8 mouse cellular contexts compared by ENCODE assay signal in the genomic region with DNA sequence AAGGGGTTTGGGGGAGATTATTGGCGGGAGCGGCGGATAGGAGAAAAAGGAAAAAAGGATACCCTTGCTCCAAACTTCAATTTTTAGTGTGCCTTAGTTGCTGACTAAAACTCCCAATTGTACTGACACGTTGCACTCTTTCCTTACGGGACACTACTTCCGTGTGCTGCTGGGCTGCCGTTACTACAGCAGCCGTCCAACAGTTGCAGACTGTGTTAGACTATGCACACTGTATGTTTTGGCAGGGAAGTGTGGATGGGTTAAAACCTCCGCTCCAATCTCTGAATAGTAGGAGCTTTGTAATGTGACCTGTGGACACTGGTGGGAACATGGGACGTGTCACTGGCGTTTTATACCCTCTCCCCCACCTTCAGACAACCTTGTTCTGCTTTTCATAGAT. TPM values are rescaled to one million over a fixed set of nuclear protein-coding genes. Genes with fewer than 3 reads are reported as not detected.
DNase-seq lines count a peak whose midpoint lies in the region; ATAC-seq and TF ChIP-seq lines count a peak whose summit lies in the region.

No protein-coding gene starts in this region.

- H3K4me1 ChIP-seq in spleen, adult 2 months (ENCODE audit: control insufficient read depth, insufficient read depth, insufficient read length) = peaks cover 3% of the 10 kb centered on the region; the same call in 1 of the 2 replicates
- H3K4me1 ChIP-seq in embryonic facial prominence, embryonic 15.5 days = peaks cover 15% of the 10 kb centered on the region
- peaks cover 14% of the 10 kb centered on the region for H3K4me1 ChIP-seq in hindbrain, embryonic 16.5 days (ENCODE audit: control insufficient read depth, insufficient read depth, low read depth, low read length)
- H3K4me1 ChIP-seq in lung, embryonic 16.5 days (replicated peaks; ENCODE audit: control insufficient read depth, insufficient read depth, low read length) = peaks cover 9% of the 10 kb centered on the region; the same call in 1 of the 2 replicates
- H3K4me1 ChIP-seq in stomach, embryonic 14.5 days (ENCODE audit: control insufficient read depth, insufficient read depth, low read length) = peaks cover 5% of the 10 kb centered on the region; the same call in 1 of the 2 replicates

- TF ChIP-seq POLR2A in spleen, adult 2 months (IDR thresholded peaks at IDR 0.05; ENCODE audit: low read depth, low read length) = no peak

- TF ChIP-seq CTCF in spleen, adult 2 months (IDR thresholded peaks at IDR 0.05; ENCODE audit: extremely low read depth, insufficient read depth, insufficient read length, insufficient replicate concordance) = no peak

- H3K36me3 ChIP-seq in spleen, adult 2 months (ENCODE audit: control insufficient read depth, insufficient read depth, low read length) = no peaks in the 10 kb centered on the region
- peaks cover 9% of the 10 kb centered on the region for H3K36me3 ChIP-seq in embryonic facial prominence, embryonic 15.5 days
- peaks cover 2% of the 10 kb centered on the region; the same call in 1 of the 2 replicates for H3K36me3 ChIP-seq in hindbrain, embryonic 16.5 days (ENCODE audit: control insufficient read depth, insufficient read depth, low read length)
- H3K36me3 ChIP-seq in lung, embryonic 16.5 days (ENCODE audit: control insufficient read depth, insufficient read depth, low read length) = peaks cover 5% of the 10 kb centered on the region; the same call in 1 of the 2 replicates
- peaks cover 8% of the 10 kb centered on the region; the same call in 1 of the 2 replicates for H3K36me3 ChIP-seq in stomach, embryonic 14.5 days (ENCODE audit: control insufficient read depth, insufficient read depth, low read length)

- no peak for DNase-seq in spleen, adult 2 months (ENCODE audit: low read depth in 1 of 2, low spot score in 2 of 2)
- DNase-seq in spleen, postnatal 14 days (ENCODE audit: low spot score in 2 of 2) = no peak
- DNase-seq in layer of hippocampus, adult 9-11 months = no peak
- DNase-seq in cerebellum, adult 8-10 months = no peak

- no peaks in the 10 kb centered on the region for H3K9me3 ChIP-seq in embryonic facial prominence, embryonic 15.5 days (replicated peaks)
- H3K9me3 ChIP-seq in hindbrain, embryonic 16.5 days (ENCODE audit: control insufficient read depth, low read length) = no peaks in the 10 kb centered on the region
- no peaks in the 10 kb centered on the region for H3K9me3 ChIP-seq in lung, embryonic 16.5 days (ENCODE audit: control insufficient read depth, low read length)
- peaks cover 4% of the 10 kb centered on the region; the same call in 1 of the 2 replicates for H3K9me3 ChIP-seq in stomach, embryonic 14.5 days (ENCODE audit: control insufficient read depth, low read depth, low read length)

- H3K27me3 ChIP-seq in spleen, adult 2 months (ENCODE audit: control insufficient read depth, insufficient read depth, low read length) = no peaks in the 10 kb centered on the region
- H3K27me3 ChIP-seq in embryonic facial prominence, embryonic 15.5 days = no peaks in the 10 kb centered on the region
- H3K27me3 ChIP-seq in hindbrain, embryonic 16.5 days (replicated peaks; ENCODE audit: control insufficient read depth, insufficient read depth, low read length) = no peaks in the 10 kb centered on the region
- H3K27me3 ChIP-seq in lung, embryonic 16.5 days (ENCODE audit: control insufficient read depth, insufficient read depth, low read depth, low read length) = no peaks in the 10 kb centered on the region
- H3K27me3 ChIP-seq in stomach, embryonic 14.5 days (ENCODE audit: control insufficient read depth, insufficient read depth, low read length) = no peaks in the 10 kb centered on the region

- no peak for ATAC-seq in embryonic facial prominence, embryonic 15.5 days (ENCODE audit: insufficient number of reproducible peaks, low FRiP score, low TSS enrichment, low read depth)
- no peak for ATAC-seq in hindbrain, embryonic 16.5 days
- peak; percentile 38 for ATAC-seq in lung, embryonic 16.5 days (ENCODE audit: low read depth)
- ATAC-seq in stomach, embryonic 14.5 days (ENCODE audit: insufficient number of reproducible peaks, insufficient read depth, low FRiP score, low read depth) = peak; percentile 38; the same call in 1 of the 2 replicates

- peak overlapping the region; percentile 94 for H3K4me3 ChIP-seq in spleen, adult 2 months (ENCODE audit: extremely low read depth, insufficient read depth, insufficient read length)
- H3K4me3 ChIP-seq in embryonic facial prominence, embryonic 15.5 days (replicated peaks) = peak overlapping the region; percentile 74
- H3K4me3 ChIP-seq in hindbrain, embryonic 16.5 days (ENCODE audit: low read length) = peak overlapping the region; percentile 95
- peak overlapping the region; percentile 97 for H3K4me3 ChIP-seq in lung, embryonic 16.5 days (ENCODE audit: low read length)
- peak overlapping the region; percentile 69 for H3K4me3 ChIP-seq in stomach, embryonic 14.5 days (ENCODE audit: low read depth, low read length)

- H3K27ac ChIP-seq in spleen, adult 2 months (ENCODE audit: insufficient read depth, low read length) = no peak overlapping the region
- H3K27ac ChIP-seq in embryonic facial prominence, embryonic 15.5 days (replicated peaks) = peak overlapping the region; percentile 98
- peak overlapping the region; percentile 29; the same call in 1 of the 2 replicates for H3K27ac ChIP-seq in hindbrain, embryonic 16.5 days (ENCODE audit: low read depth, low read length)
- H3K27ac ChIP-seq in lung, embryonic 16.5 days (ENCODE audit: low read length) = peak overlapping the region; percentile 96
- peak overlapping the region; percentile 93; the same call in 1 of the 2 replicates for H3K27ac ChIP-seq in stomach, embryonic 14.5 days (ENCODE audit: low read length)

- peak overlapping the region; percentile 97 for H3K4me2 ChIP-seq in embryonic facial prominence, embryonic 15.5 days (replicated peaks)
- peak overlapping the region; percentile 84 for H3K4me2 ChIP-seq in hindbrain, embryonic 16.5 days (ENCODE audit: low read length)
- H3K4me2 ChIP-seq in lung, embryonic 16.5 days (ENCODE audit: low read depth, low read length) = peak overlapping the region; percentile 80
- peak overlapping the region; percentile 82 for H3K4me2 ChIP-seq in stomach, embryonic 14.5 days (replicated peaks; ENCODE audit: low read depth, low read length)

- peak overlapping the region; percentile 62 for H3K9ac ChIP-seq in embryonic facial prominence, embryonic 15.5 days
- peak overlapping the region; percentile 96 for H3K9ac ChIP-seq in hindbrain, embryonic 16.5 days (ENCODE audit: low read depth, low read length)
- H3K9ac ChIP-seq in lung, embryonic 16.5 days (ENCODE audit: low read length) = peak overlapping the region; percentile 100
- H3K9ac ChIP-seq in stomach, embryonic 14.5 days (replicated peaks; ENCODE audit: low read depth, low read length) = peak overlapping the region; percentile 99

- 1% methylated on average over 11 of the region's 11 CpGs for WGBS in spleen, adult 2 months
- WGBS in embryonic facial prominence, embryonic 15.5 days = under 1% methylated on average over 11 of the region's 11 CpGs
- under 1% methylated on average over 11 of the region's 11 CpGs for WGBS in hindbrain, embryonic 16.5 days
- WGBS in lung, embryonic 16.5 days = 1% methylated on average over 11 of the region's 11 CpGs
- 0% methylated on average over 11 of the region's 11 CpGs for WGBS in stomach, embryonic 14.5 days

RNA-seq across cellular contexts. Expression of a gene that starts 0.9 kb away (rescaled TPM):
- 10.1 and 10.7 TPM in 2 replicates for polyA plus RNA-seq in spleen, adult 2 months (2012; rRNA removed)
- 19.7 and 20.8 TPM in 2 replicates for polyA plus RNA-seq in embryonic facial prominence, embryonic 15.5 days (2015; fragmentation: Nextera tagmentation; extraction: Ambion mirVana)
- 8.7 and 10.3 TPM in 2 replicates for polyA plus RNA-seq in hindbrain, embryonic 16.5 days (2015; fragmentation: Nextera tagmentation; extraction: Ambion mirVana)
- polyA plus RNA-seq in lung, embryonic 16.5 days (2015; fragmentation: Nextera tagmentation; extraction: Ambion mirVana) = 20.0 and 21.6 TPM in 2 replicates
- 14.6 and 15.6 TPM in 2 replicates for polyA plus RNA-seq in stomach, embryonic 14.5 days (2014; fragmentation: Nextera tagmentation; extraction: Ambion mirVana)

RNA-seq across cellular contexts. Expression of a gene that starts 1.4 kb away (rescaled TPM):
- polyA plus RNA-seq in spleen, adult 2 months (2012; rRNA removed) = 22.2 and 23.2 TPM in 2 replicates
- 184 and 193 TPM in 2 replicates for polyA plus RNA-seq in embryonic facial prominence, embryonic 15.5 days (2015; fragmentation: Nextera tagmentation; extraction: Ambion mirVana)
- 180 and 184 TPM in 2 replicates for polyA plus RNA-seq in hindbrain, embryonic 16.5 days (2015; fragmentation: Nextera tagmentation; extraction: Ambion mirVana)
- 195 and 217 TPM in 2 replicates for polyA plus RNA-seq in lung, embryonic 16.5 days (2015; fragmentation: Nextera tagmentation; extraction: Ambion mirVana)
- 235 and 239 TPM in 2 replicates for polyA plus RNA-seq in stomach, embryonic 14.5 days (2014; fragmentation: Nextera tagmentation; extraction: Ambion mirVana)

Comparison
In these comparisons a context has a peak if more than half of its experiments do, and no peak if none do; other contexts are left out.
1. ATAC-seq: peak in lung, embryonic 16.5 days (single experiment) and stomach, embryonic 14.5 days (single experiment); none in embryonic facial prominence, embryonic 15.5 days (single experiment) and hindbrain, embryonic 16.5 days (single experiment).
2. Peak in every context shown above with its lines, with median percentiles within 50 percentile points of each other: H3K4me3 ChIP-seq, H3K4me2 ChIP-seq and H3K9ac ChIP-seq.